In the genomic region with DNA sequence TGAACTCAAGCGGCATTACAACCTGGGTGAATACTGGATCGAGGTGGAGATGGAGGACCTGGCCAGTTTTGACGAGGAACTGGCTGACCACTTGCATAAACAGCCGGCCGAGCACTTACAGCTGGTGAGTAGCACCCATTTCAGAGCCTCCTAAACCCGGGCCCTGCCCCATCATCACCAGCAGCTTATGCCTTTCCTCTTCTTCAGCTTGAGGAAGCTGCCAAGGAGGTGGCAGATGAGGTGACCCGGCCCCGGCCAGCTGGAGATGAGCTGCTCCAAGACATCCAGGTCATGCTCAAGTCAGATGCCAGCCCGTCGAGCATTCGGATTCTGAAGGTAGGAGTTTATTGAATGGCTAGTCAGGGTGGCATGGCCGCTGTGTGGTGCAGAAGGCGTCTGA, we compare ENCODE assay signal across 8 mouse cellular contexts. TPM values are rescaled to one million over a fixed set of nuclear protein-coding genes. Genes with fewer than 3 reads are reported as not detected.
DNase-seq lines count a peak whose midpoint lies in the region; ATAC-seq and TF ChIP-seq lines count a peak whose summit lies in the region.

No protein-coding gene starts in this region.

- peak overlapping the region; percentile 78 for H3K4me2 ChIP-seq in lung, embryonic 15.5 days
- H3K4me2 ChIP-seq in embryonic facial prominence, embryonic 15.5 days (replicated peaks): peak overlapping the region; percentile 85
- H3K4me2 ChIP-seq in hindbrain, postnatal 0 days (ENCODE audit: low read depth, low read length): peak overlapping the region; percentile 90
- H3K4me2 ChIP-seq in myocyte (ENCODE audit: low read depth): peak overlapping the region; percentile 85

- H3K27ac ChIP-seq in lung, embryonic 15.5 days: no peak overlapping the region
- no peak overlapping the region for H3K27ac ChIP-seq in embryonic facial prominence, embryonic 15.5 days (replicated peaks)
- H3K27ac ChIP-seq in hindbrain, postnatal 0 days: no peak overlapping the region

- no peak for TF ChIP-seq POLR2A in myocyte (IDR thresholded peaks at IDR 0.05; ENCODE audit: insufficient read length, low read depth)

- H3K9ac ChIP-seq in lung, embryonic 15.5 days: peak overlapping the region; percentile 63
- peak overlapping the region; percentile 70 for H3K9ac ChIP-seq in embryonic facial prominence, embryonic 15.5 days
- H3K9ac ChIP-seq in hindbrain, postnatal 0 days (replicated peaks; ENCODE audit: low read length): peak overlapping the region; percentile 53

- DNase-seq in lung, postnatal 4 days: no peak
- no peak for DNase-seq in hindbrain, postnatal 0 days (ENCODE audit: low spot score)
- DNase-seq in ovary, postnatal 36 days (ENCODE audit: low spot score): no peak
- DNase-seq in kidney, postnatal 36 days: no peak

- no peak overlapping the region for H3ac ChIP-seq in myocyte (ENCODE audit: control insufficient read depth, insufficient read length)

- H3K79me2 ChIP-seq in myocyte (ENCODE audit: control insufficient read depth, insufficient read depth): peaks cover 12% of the 10 kb centered on the region

- no peak for TF ChIP-seq CTCF in hindbrain, postnatal 0 days (IDR thresholded peaks at IDR 0.05; ENCODE audit: low read depth)

- peaks cover 16% of the 10 kb centered on the region for H3K4me1 ChIP-seq in lung, embryonic 15.5 days
- H3K4me1 ChIP-seq in embryonic facial prominence, embryonic 15.5 days: peaks cover 21% of the 10 kb centered on the region
- H3K4me1 ChIP-seq in hindbrain, postnatal 0 days (ENCODE audit: insufficient read depth, low read length): peaks cover 9% of the 10 kb centered on the region

- 6% methylated on average over 13 of the region's 13 CpGs for WGBS in lung, embryonic 15.5 days
- 15% methylated on average over 13 of the region's 13 CpGs for WGBS in embryonic facial prominence, embryonic 15.5 days
- 20% methylated on average over 13 of the region's 13 CpGs for WGBS in hindbrain, postnatal 0 days

- H3K36me3 ChIP-seq in lung, embryonic 15.5 days: peaks cover 31% of the 10 kb centered on the region
- peaks cover 39% of the 10 kb centered on the region for H3K36me3 ChIP-seq in embryonic facial prominence, embryonic 15.5 days
- H3K36me3 ChIP-seq in hindbrain, postnatal 0 days (ENCODE audit: insufficient read depth, low read length): no peaks in the 10 kb centered on the region
- H3K36me3 ChIP-seq in myocyte (ENCODE audit: control insufficient read depth, insufficient read depth): peaks cover 7% of the 10 kb centered on the region

- H3K9me3 ChIP-seq in lung, embryonic 15.5 days: no peaks in the 10 kb centered on the region
- no peaks in the 10 kb centered on the region for H3K9me3 ChIP-seq in embryonic facial prominence, embryonic 15.5 days (replicated peaks)
- no peaks in the 10 kb centered on the region for H3K9me3 ChIP-seq in hindbrain, postnatal 0 days (ENCODE audit: low read length)

- H3K27me3 ChIP-seq in lung, embryonic 15.5 days: no peaks in the 10 kb centered on the region
- no peaks in the 10 kb centered on the region for H3K27me3 ChIP-seq in embryonic facial prominence, embryonic 15.5 days
- no peaks in the 10 kb centered on the region for H3K27me3 ChIP-seq in hindbrain, postnatal 0 days (ENCODE audit: insufficient read depth, low read length)
- no peaks in the 10 kb centered on the region for H3K27me3 ChIP-seq in myocyte (ENCODE audit: control insufficient read depth, insufficient read depth, insufficient read length)

- no peak for ATAC-seq in lung, embryonic 15.5 days (ENCODE audit: borderline replicate concordance, extremely low read depth, low FRiP score, low TSS enrichment)
- no peak for ATAC-seq in embryonic facial prominence, embryonic 15.5 days (ENCODE audit: insufficient number of reproducible peaks, low FRiP score, low TSS enrichment, low read depth)
- ATAC-seq in hindbrain, postnatal 0 days: no peak
- ATAC-seq in activated CD4-positive, CD25-positive, alpha-beta regulatory T cell, adult 4 months: no peak

- peak overlapping the region; percentile 60 for H3K4me3 ChIP-seq in lung, embryonic 15.5 days
- peak overlapping the region; percentile 82 for H3K4me3 ChIP-seq in embryonic facial prominence, embryonic 15.5 days (replicated peaks)
- H3K4me3 ChIP-seq in hindbrain, postnatal 0 days (ENCODE audit: low read length): peak overlapping the region; percentile 76
- peak overlapping the region; percentile 66 for H3K4me3 ChIP-seq in myocyte

TF ChIP-seq in myocyte, 11 proteins besides CTCF, POLR2A, EP300 and RAD21:
- TF ChIP-seq MYOD1 (IDR thresholded peaks at IDR 0.05; ENCODE audit: control insufficient read depth in 1 of 3, insufficient read length in 2 of 3, low read depth in 2 of 3): no peak
- no peak for TF ChIP-seq MAX (IDR thresholded peaks at IDR 0.05; ENCODE audit: low read depth)
- no peak for TF ChIP-seq E2F4 (IDR thresholded peaks at IDR 0.05; ENCODE audit: insufficient read depth)

RNA-seq across cellular contexts. Expression of a gene that starts 0.7 kb away (rescaled TPM):
- polyA plus RNA-seq in lung, embryonic 15.5 days (2015; fragmentation: Nextera tagmentation; extraction: Ambion mirVana): 206 and 212 TPM in 2 replicates
- 123 and 124 TPM in 2 replicates for polyA plus RNA-seq in embryonic facial prominence, embryonic 15.5 days (2015; fragmentation: Nextera tagmentation; extraction: Ambion mirVana)
- 41.0 and 43.0 TPM in 2 replicates for total RNA-seq in hindbrain, postnatal 0 days (2014; rRNA removed)
- polyA plus RNA-seq in hindbrain, postnatal 0 days (2015; fragmentation: Nextera tagmentation; extraction: Ambion mirVana): 27.7 and 28.4 TPM in 2 replicates
- polyA plus RNA-seq in myocyte (2012; fragmentation: generic; extraction: Trizol): 32.3 TPM
- polyA plus RNA-seq in activated CD4-positive, CD25-positive, alpha-beta regulatory T cell, adult 4 months (2017; shearing (Covaris generic)): 10 to 100 TPM; 37.6 to 60.5 TPM

RNA-seq across cellular contexts. Expression of a gene that starts 16.7 kb away (rescaled TPM):
- polyA plus RNA-seq in lung, embryonic 15.5 days (2015; fragmentation: Nextera tagmentation; extraction: Ambion mirVana): 38.2 and 39.0 TPM in 2 replicates
- 35.9 and 36.2 TPM in 2 replicates for polyA plus RNA-seq in embryonic facial prominence, embryonic 15.5 days (2015; fragmentation: Nextera tagmentation; extraction: Ambion mirVana)
- 12.1 and 14.6 TPM in 2 replicates for total RNA-seq in hindbrain, postnatal 0 days (2014; rRNA removed)
- polyA plus RNA-seq in hindbrain, postnatal 0 days (2015; fragmentation: Nextera tagmentation; extraction: Ambion mirVana): 16.2 and 21.3 TPM in 2 replicates
- polyA plus RNA-seq in myocyte (2012; fragmentation: generic; extraction: Trizol): 89.7 TPM
- 1 to 10 TPM; 2.4 to 5.2 TPM for polyA plus RNA-seq in activated CD4-positive, CD25-positive, alpha-beta regulatory T cell, adult 4 months (2017; shearing (Covaris generic))
